Mouse (Mus musculus) megakaryocyte, embryonic 14.5 days (primary cell): ENCODE data around the gene Cluh. TPM values are rescaled to one million over a fixed set of nuclear protein-coding genes. Genes with fewer than 3 reads are reported as not detected.

Experiments
- H3K27me3 ChIP-seq: replicated peaks from 2 replicates; pipeline ENCODE3; 2012; ENCODE audit warnings: inconsistent platforms
- H3K36me3 ChIP-seq: replicated peaks from 2 replicates; pipeline ENCODE3; 2012; ENCODE audit warnings: low read length, inconsistent platforms, mixed read lengths
- H3K4me1 ChIP-seq: 2 replicates; pipeline ENCODE4 v1.6.1; 2012; ENCODE audit warnings: inconsistent platforms
- H3K4me3 ChIP-seq: replicated peaks from 2 replicates; pipeline ENCODE3; 2012; ENCODE audit warnings: moderate library complexity, mild to moderate bottlenecking, inconsistent platforms
- H3K9me3 ChIP-seq: 2 replicates; pipeline ENCODE4 v1.6.1; 2012; ENCODE audit warnings: inconsistent platforms
- FLI1 ChIP-seq: IDR thresholded peaks from 2 replicates; pipeline ENCODE4 v1.6.1; 2012; ENCODE audit warnings: low read length, inconsistent platforms, mixed read lengths
- polyA plus RNA-seq: library from polyadenylated mRNA; stranded (reverse); fragments of >175 nt; gene quantifications from 2 replicates; pipeline ENCODE4 v1.2.3, GENCODE M21; 2012; ENCODE audit warnings: low replicate concordance; ENCODE audit not compliant: insufficient read depth

The Cluh gene
- polyA plus RNA-seq, 1 experiment = 8.3 TPM

DNA sequence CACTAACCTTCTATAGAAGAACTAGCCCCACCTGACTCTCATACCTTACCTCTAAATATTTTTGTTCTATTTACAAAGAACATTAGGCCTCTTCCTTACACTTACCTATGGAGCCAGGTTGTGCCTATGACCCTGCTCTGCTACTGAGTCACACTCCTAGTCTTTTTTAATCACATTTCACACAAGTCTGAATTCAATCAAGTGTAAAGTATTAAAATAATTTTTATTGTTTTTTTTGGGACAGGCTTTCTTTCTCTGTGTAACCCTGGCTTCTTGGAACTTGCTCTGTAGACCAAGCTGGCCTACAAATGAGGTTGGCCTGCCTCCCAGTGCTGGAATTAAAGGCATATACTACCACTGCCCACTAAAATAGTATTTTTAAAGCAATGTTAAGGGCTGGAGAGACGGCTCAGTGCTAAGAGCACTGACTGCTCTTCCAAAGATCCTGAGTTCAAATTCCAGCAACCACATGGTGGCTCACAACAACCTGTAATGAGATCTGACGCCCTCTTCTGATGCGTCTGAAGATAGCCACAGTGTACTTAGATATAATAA lies 66.8 kb downstream of the Cluh start:
- Histone ChIP-seq H3K27me3 (no peaks in the 10 kb centered on the region), H3K4me1 (peaks cover 60% of the 10 kb centered on the region), H3K36me3 (peaks cover 25% of the 10 kb centered on the region), H3K4me3 (no peak overlapping the region), H3K9me3 (no peaks in the 10 kb centered on the region)
- no peak for TF ChIP-seq FLI1

Other genes with a start within 250 kb of the Cluh start
- 0.42 and 0.81 TPM in 2 replicates for gene Rap1gap2, start 38.6 kb upstream of the Cluh start, polyA plus RNA-seq
- gene Ccdc92b, start 29.9 kb upstream of the Cluh start, polyA plus RNA-seq = 0.06 and 0.41 TPM in 2 replicates
- 10.5 and 11.5 TPM in 2 replicates for gene Pafah1b1, start 75.2 kb downstream of the Cluh start, polyA plus RNA-seq
- gene Mettl16, start 121.3 kb downstream of the Cluh start, polyA plus RNA-seq = 0.32 and 10.4 TPM in 2 replicates
- gene Mnt, start 181.4 kb downstream of the Cluh start, polyA plus RNA-seq = 59.1 and 85.0 TPM in 2 replicates
- 3.6 and 5.7 TPM in 2 replicates for gene Sgsm2, start 247.6 kb downstream of the Cluh start, polyA plus RNA-seq
- gene Tsr1, start 248.6 kb downstream of the Cluh start, polyA plus RNA-seq = 6.4 TPM in 1 of 2 replicates, not detected in the other